Mouse (Mus musculus): ENCODE results near the gene Gstt2.
A peak's percentile ranks its signal among the peaks of the same experiment; 100 is the strongest.

The Gstt2 gene

DNA sequence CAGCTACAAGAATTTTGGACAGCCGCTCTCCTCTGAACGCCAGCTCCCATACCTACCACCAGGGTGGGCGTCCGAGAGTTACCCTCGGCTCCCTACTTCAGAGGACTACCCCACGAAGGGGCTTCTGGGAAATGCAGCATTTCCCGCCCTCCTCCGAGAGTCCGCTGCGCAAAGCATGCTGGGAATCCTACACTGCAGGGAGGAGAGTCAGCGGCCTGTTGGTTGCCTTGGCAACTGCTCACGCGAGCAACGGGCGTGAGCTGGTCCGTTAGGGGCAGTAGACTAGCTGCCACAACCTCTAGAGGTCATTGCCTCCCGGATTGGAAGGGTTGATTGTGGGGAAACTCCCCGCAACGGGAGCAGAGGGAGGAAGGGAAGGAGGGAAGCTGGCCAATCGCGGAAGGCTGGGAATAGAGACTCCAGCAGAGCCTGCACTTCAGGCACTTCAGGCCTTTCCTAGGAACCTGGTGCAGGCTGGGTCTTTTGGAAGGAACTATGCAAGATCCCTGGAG lies at the start of gene Gstt2:
Gene Gstt2 (minus strand): TSS at position 177 of the 512 bp plus-strand sequence.
- DNase-seq (ENCODE audit: low read depth in 2 of 2, low spot score in 2 of 2) = peak; percentile 40 to 45

DNA sequence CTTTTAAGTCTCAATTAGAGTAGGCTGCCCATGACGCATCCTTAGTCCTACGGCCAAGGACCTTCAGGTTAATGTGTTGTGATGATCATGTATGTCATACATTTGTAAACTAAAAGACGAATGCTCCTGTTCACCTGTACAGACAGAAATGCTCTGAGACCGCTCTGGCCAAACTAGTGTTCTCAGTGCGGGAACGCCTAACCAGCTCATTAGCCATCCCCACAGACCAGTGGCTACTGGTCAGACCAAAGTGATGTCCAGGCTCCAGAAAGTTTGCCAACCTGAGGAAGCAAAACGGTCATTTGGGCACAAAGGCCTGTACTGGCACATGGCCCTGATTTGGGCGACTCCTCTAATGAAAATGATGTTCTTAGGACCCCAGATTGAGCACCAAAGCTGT lies 47.5 kb upstream of the Gstt2 start:
- DNase-seq (ENCODE audit: low read depth in 2 of 2, low spot score in 2 of 2) = no peak

DNA sequence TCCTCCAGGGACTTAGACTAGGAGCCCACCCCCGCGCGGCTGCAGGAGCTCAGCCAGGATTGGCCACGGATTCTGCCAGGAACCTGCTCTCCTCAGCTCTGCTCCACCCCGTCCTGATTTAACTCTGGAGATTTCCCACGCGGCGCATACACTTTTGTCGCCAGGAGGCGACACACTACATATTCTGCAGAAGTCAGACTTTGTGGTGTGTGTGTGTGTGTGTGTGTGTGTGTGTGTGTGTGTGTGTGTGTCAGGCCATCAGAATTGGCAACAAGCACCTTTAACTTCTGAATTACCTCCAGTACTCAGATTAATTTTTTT lies 46.0 kb upstream of the Gstt2 start:
- DNase-seq (ENCODE audit: low read depth in 2 of 2, low spot score in 2 of 2) = peak; percentile 56 to 66

DNA sequence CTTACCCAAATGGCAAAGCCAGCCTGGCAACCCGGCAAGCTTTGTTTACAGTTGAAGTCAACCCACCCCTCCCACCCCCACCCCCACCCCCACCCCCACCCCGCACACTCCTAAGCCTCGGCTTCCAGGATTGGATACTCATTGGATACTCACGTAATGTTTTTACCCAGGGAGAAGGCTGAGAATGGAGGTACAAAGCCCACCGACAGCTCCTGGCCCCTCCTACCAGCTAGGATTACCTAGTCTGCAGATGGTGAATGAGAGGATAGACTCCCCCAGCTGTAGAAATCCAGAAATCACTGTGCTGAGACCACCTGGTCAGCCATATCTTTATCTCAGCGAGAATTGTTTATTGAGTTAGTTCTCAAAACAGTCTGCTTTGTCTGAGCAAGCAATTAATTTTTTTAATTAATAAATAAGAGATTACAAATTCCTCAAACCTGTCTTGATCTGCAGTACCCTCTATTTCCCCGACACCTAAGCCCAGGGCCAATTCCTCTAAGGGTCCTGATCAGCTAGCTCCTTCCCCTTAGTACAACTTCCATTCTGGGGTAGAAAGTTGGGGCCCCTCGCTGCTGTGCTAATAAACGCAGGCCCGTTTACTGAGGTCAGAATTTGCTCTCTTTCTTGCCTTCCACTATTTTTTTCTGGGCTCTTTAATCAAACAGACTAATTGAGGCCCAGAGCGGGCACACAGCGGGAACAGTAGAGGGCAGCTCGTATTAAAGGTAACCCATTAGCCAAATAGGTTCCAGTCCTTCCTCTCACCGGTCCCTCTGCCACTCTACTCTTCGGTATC lies 45.4 kb upstream of the Gstt2 start:
- no peak for DNase-seq (ENCODE audit: low read depth in 2 of 2, low spot score in 2 of 2)

- no peak for DNase-seq (ENCODE audit: low read depth in 2 of 2, low spot score in 2 of 2)
Observed at GRCm38 (mm10) chr10:75881578-75882432, 44.6 kb upstream of the Gstt2 start.

GRCm38 (mm10) chr10:75880771-75881577 lies 43.8 kb upstream of the Gstt2 start:
- no peak for DNase-seq (ENCODE audit: low read depth in 2 of 2, low spot score in 2 of 2)

DNA sequence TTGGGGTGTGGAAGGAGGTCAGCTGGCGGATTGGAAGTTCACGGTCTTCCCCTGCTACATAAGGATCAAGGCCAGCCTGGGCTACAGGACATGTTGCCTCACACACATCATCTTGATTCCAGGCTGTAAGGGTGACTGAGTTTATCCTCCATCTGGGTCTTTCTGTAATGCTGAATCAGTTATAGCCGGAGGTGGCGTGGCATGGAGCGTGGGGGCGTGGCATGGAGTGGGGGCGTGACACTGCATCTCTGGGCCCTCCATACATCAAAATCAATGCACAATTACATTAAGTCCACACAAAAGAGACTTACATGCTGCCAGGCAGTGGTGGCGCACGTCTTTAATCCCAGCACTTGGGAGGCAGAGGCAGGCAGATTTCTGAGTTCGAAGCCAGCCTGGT lies 43.1 kb upstream of the Gstt2 start:
- DNase-seq (ENCODE audit: low read depth in 2 of 2, low spot score in 2 of 2) = no peak

- DNase-seq (ENCODE audit: low read depth in 2 of 2, low spot score in 2 of 2) = no peak
Observed at GRCm38 (mm10) chr10:75878836-75879235, 41.6 kb upstream of the Gstt2 start.

DNA sequence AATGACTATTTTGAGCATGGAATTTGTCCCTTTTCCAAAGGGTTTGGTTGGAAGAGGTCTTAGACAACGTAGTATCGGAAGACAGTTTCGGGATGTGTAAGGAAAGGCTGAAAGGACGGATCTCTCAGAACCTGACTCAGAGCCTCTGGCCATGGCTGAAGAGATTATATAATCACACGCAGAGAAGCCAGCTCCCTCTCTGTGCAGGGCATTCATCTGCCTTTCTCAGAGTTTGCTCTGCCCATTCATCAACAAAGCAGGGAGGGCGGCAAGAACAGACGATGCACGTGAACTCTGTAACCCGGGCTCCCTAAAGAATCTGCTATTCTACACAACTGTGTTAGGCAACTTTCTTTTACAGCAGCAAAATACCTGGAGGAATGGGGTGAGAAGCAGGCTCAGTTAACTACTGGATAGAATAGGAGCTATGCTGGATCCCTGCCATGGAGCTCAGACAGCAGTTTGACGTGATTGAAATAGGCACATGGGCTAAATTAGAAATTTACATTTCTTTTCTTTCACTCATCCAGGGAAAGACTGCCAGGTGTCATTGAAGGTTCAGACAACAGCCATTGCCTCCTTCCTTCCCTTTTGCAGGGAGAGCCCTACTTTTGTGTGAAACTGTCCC lies 36.4 kb upstream of the Gstt2 start:
- DNase-seq (ENCODE audit: low read depth in 2 of 2, low spot score in 2 of 2) = no peak

GRCm38 (mm10) chr10:75872915-75873542 lies 35.8 kb upstream of the Gstt2 start:
- DNase-seq (ENCODE audit: low read depth in 2 of 2, low spot score in 2 of 2) = no peak

DNA sequence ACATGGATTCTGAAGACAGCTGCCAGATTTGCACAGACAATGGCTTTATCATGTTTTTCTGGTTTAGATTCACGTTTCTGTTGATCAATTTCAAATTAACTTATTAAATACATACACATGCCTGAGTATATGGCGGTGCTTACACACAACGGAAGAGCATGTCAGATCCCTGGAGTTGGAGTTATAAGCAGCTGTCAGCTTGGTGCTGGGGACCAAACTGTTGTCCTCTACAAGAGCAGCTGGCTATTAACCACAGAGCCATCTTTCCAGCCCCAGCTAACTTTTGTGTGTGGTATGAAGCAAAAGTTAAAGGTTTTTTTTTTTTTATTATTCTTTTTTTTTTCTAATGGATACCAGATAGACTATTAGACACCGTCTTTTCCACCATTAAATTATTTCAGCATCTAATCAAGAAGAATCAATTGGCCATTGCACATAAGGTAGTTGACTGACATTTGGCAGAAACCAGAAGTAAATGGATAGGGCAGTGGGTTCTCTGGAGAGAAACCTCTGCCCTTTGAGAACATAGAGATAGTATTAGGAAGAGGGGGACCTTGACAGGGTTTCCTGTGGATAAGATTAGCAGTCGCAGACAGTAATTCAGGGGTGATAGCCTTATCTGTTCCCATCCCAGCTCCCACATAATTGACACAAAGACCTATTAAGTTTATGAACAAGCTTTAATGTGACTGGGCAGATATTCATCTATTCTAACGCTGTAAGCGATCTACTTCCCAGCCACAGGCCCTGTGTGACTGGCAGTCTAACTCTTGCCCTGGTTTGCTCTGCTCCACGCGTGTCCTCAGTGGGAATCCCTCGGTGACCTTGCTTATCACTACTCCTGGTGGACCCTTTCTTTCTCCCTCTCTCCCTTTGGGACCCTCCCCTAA lies 35.0 kb upstream of the Gstt2 start:
- no peak for DNase-seq (ENCODE audit: low read depth in 2 of 2, low spot score in 2 of 2)

DNA sequence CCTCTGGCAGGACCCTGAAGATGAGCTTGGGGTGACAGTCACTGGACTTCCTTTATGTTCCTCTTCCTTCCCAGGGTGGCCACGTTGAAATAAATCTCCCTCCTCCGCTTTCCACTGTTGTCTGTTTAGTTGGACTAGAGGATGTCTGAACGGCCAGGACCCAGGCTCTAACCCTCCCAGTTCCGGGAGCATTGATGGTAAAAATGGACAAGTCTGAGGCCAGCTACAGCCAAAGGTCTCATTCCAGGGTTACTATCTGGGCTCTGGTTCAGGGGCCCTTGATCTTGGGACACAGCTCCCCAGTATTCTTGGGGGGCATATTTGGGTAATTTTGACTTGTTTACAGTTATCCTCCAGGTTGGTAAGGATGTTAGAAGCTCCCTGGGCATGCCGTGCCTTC lies 24.4 kb upstream of the Gstt2 start:
- no peak for DNase-seq (ENCODE audit: low read depth in 2 of 2, low spot score in 2 of 2)

DNA sequence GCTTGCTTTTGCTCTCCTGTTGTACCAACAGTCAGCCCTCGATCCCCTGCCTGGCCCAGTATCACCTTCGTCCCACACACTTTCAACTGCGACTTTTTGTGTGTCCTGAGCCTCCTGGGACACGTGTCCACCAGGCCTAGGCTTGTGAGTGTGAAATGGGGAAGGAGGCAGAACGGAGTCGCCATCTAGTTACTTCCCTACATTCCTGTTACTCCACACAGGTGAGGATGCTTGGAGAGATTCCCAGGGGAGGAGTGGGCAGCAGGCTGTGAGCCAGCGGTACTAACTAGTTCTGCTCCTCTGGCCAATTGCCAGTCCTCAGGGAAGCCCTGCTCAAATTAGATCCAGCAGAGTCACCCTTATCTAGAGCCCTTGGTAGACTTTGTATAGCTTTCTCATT lies 23.5 kb upstream of the Gstt2 start:
- DNase-seq (ENCODE audit: low read depth in 2 of 2, low spot score in 2 of 2) = no peak

- peak; percentile 78 to 87 for DNase-seq (ENCODE audit: low read depth in 2 of 2, low spot score in 2 of 2)
Observed at GRCm38 (mm10) chr10:75859786-75860470, 22.7 kb upstream of the Gstt2 start, which contains the start of gene Mif. Gene Mif (minus strand): TSS chr10:75860240.

- no peak for DNase-seq (ENCODE audit: low read depth in 2 of 2, low spot score in 2 of 2)
Observed at GRCm38 (mm10) chr10:75859107-75859746, 22.0 kb upstream of the Gstt2 start.

DNA sequence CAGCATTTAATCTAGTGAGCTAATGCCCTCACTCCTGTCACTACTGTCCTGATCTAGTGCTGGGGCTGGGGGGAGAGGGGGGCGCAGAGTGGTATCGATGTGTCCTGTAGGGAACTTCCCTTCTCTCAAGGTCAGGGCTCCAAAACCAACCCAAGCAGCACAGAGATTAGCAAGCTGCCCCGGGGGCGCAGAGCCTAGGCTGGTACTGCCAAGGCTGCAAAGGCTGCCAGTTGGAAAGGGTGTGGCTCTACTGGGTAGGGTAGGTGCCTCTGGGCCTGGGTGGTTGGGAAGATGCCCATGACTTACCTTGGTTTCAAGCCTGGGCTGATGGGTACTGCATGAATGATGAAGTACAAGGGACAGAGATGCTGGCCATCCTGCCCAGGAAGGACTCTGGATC lies 20.4 kb upstream of the Gstt2 start:
- DNase-seq (ENCODE audit: low read depth in 2 of 2, low spot score in 2 of 2) = no peak

DNA sequence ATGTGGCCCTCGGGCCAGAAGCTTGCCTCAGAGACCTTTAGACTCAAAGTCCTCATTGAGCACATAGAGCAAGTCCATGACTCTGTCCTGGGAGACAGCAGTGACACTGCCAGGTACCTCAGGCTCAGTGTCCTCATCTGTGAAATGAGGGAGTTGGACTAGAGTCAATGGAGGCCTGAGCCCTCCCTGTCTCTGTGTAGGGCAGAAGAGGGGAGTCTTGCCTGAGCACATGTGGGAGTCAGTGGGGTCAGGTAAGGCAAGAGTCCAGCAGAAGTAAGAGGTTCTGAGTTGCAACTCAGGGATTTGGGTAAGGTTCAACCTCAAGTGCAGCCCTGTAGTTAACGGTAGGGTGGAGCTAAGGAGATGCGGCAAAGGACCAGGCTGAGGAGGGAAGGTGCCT lies 19.8 kb upstream of the Gstt2 start:
- DNase-seq (ENCODE audit: low read depth in 2 of 2, low spot score in 2 of 2) = no peak

DNA sequence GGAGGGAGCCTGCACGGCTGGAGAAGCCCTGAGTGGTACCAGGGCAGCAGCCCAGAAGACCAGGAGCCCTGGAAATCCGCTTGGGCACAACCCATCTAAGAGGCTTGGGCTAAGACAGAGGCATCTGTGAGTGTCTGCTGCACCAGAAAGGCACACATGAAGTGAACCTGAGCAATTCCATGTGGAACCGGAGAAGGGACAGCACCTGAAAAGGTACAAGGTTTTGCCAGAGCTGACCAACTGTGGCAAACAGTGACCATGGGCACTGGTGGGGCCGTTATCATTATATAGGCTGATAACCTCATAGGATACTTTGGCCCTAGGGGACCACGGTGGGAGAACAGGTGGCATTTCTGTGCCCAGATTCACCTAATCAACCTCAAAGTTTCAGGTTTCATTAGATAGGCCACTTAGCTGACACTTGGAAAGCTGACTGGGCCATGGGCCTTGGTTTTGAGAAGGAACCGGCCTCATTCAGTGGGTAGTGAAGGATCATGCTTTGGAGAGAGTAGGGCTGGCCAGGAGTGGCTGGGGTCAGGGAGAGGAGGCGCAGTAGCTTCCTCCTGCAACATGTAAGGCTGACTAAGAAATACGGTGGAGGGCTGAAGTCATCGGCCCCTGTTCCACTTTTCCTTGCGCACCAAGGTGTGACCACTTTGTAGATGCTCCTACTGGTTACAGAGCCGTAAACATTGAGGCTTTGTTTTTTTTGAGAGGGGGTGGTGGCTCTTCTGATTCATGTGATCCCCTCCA lies 19.1 kb upstream of the Gstt2 start:
- DNase-seq (ENCODE audit: low read depth in 2 of 2, low spot score in 2 of 2) = no peak
